In the genomic region with DNA sequence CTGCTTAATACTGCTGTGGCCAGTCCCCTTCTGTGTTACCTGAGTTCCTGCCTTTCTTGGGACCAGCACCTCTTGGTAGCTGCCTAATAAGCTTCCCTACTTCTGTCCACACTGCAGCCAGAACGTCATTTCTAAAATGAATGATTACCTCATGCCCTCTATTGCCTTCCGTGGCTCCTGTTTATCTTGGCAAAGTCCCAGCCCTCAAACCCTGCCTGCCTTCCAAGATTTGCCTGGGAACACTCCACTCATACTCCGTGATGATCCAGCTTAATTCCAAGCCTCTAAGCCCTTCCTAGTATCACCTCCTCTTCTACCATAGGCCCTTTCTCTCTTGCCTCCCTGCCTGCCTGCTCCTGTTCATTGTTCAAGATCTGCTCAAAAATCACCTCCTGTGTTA, we compare ENCODE assay signal across 11 mouse cellular contexts.
DNase-seq lines count a peak whose midpoint lies in the region; ATAC-seq and TF ChIP-seq lines count a peak whose summit lies in the region.
"Had no signal": no experiment of that assay in that cellular context is flagged by ENCODE, and none has a peak within 500 bp of the region (broad histone marks: within the 10 kb centered on the region; RNA-seq: fewer than 3 reads in every experiment).

No protein-coding gene starts in this region.

- no peak overlapping the region for H3K9ac ChIP-seq in heart, embryonic 12.5 days
- H3K9ac ChIP-seq: forebrain, postnatal 0 days had no signal

- H3K27me3 ChIP-seq in heart, embryonic 12.5 days (replicated peaks) = no peaks in the 10 kb centered on the region
- H3K27me3 ChIP-seq: megakaryocyte, embryonic 14.5 days had no signal

- no peak overlapping the region for H3K4me2 ChIP-seq in heart, embryonic 12.5 days

- 10% methylated on average over 3 of the region's 3 CpGs for WGBS in heart, embryonic 12.5 days
- WGBS in lung, adult 2 months = 9% methylated on average over 3 of the region's 3 CpGs

- no peak for TF ChIP-seq CTCF in lung, adult 2 months (IDR thresholded peaks at IDR 0.05; ENCODE audit: insufficient read depth, low read length)

- no peak for TF ChIP-seq POLR2A in lung, adult 2 months (IDR thresholded peaks at IDR 0.05; ENCODE audit: borderline replicate concordance, extremely low read depth, low read depth, low read length)

- no peak overlapping the region for H3K4me3 ChIP-seq in heart, embryonic 12.5 days
- H3K4me3 ChIP-seq in lung, adult 2 months (replicated peaks; ENCODE audit: extremely low read depth, low read depth, low read length) = no peak overlapping the region
- H3K4me3 ChIP-seq: megakaryocyte, embryonic 14.5 days had no signal

- no peak overlapping the region for H3K27ac ChIP-seq in heart, embryonic 12.5 days (ENCODE audit: poor library complexity, severe bottlenecking)

- DNase-seq in heart, adult 8-10 months (ENCODE audit: low spot score) = peak; percentile 53
- DNase-seq in 3134 (ENCODE audit: extremely low read depth, insufficient read length, low spot score) = peak; percentile 69
- peak; percentile 61 for DNase-seq in adrenal gland, postnatal 25 days
- DNase-seq in lung, adult 2 months = peak; percentile 5
- no peak for DNase-seq in cerebellum, adult 9-11 months
- no peak for DNase-seq in right cerebral cortex, postnatal 14 days
- DNase-seq: forebrain, postnatal 0 days had no signal

- H3K36me3 ChIP-seq in heart, embryonic 12.5 days = no peaks in the 10 kb centered on the region

- no peaks in the 10 kb centered on the region for H3K9me3 ChIP-seq in heart, embryonic 12.5 days (replicated peaks)

- no peak for ATAC-seq in heart, embryonic 12.5 days (ENCODE audit: insufficient number of reproducible peaks, low FRiP score)
- no peak for ATAC-seq in CD4-positive, CD25-positive, alpha-beta regulatory T cell, adult 4 months
- ATAC-seq: activated CD4-positive, CD25-positive, alpha-beta regulatory T cell, adult 4 months had no signal

- peaks cover 25% of the 10 kb centered on the region for H3K4me1 ChIP-seq in heart, embryonic 12.5 days (replicated peaks)
- no peaks in the 10 kb centered on the region for H3K4me1 ChIP-seq in lung, adult 2 months (ENCODE audit: control insufficient read depth, insufficient read depth, low read length)
- H3K4me1 ChIP-seq: megakaryocyte, embryonic 14.5 days had no signal

Comparison
In these comparisons a context has a peak if more than half of its experiments do, and no peak if none do; other contexts are left out.
1. DNase-seq: peak in heart, adult 8-10 months (single experiment), 3134 (single experiment), adrenal gland, postnatal 25 days (single experiment) and lung, adult 2 months (single experiment); none in cerebellum, adult 9-11 months (single experiment) and right cerebral cortex, postnatal 14 days (single experiment).